Mouse (Mus musculus) mouse trophoblast stem cell (cell line): ENCODE data around the gene 1190002N15Rik.

Experiments
- in situ Hi-C, 2 experiments: fragments of 300-500 bp; cut with MseI, MboI; formaldehyde crosslinking; loops; 2 replicates in 1 of 2; 3 replicates in 1 of 2; pipeline ENCODE4 v1.15.1; 2025

The 1190002N15Rik gene

GRCm38 (mm10) chr9:94529987-94530386, 7.9 kb downstream of the 1190002N15Rik start:
- in situ Hi-C loops = no loop called here

DNA sequence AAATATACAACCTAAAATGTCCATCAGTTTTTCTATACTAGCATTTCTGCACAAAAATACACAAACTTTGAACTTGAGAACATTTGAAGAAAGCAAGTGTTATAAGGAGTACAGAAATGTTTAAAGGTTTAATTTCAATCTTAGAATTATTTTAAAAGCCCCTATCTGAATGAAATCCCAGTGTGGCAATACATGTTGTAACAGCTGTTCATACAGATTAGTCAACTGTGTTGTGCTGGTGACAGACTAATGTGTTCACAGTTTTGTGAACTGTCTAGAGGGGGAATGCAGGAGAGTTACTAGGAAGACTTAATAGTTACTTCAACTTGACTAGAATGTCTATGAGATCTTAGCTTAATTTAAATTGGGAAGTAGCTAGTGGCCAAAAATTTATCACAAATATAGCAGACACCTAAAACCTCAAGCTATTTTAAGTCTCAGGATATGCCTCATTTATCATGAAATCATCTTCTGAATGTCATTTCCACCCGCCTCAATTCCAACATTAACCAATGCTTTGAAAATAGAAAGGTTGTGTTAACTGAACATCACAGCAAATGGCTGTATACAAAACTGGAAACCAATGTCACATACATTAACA, 8.6 kb downstream of the 1190002N15Rik start:
- in situ Hi-C loops = no loop called here

- in situ Hi-C loops = no loop called here
Observed at GRCm38 (mm10) chr9:94526473-94526872, 11.4 kb downstream of the 1190002N15Rik start.

DNA sequence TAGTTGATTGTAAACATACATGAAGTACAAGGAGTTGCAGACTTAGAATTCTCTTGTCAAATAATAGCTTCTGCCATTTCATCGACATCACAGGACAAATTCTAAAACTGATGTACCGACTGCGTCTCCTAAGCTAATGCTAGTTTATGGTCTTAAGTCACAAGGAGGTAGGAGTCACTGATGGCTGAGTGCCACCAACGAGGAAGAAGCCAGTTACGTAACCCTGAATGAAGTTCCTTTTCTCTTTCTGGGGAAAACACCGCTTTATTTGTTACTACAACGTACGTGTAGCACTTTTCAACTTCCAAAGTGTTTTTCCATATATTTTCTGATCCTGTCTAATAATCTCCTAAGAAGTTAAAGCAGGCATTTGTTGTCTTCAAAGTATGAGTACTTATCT, 25.6 kb downstream of the 1190002N15Rik start:
- in situ Hi-C loops = no loop called here

DNA sequence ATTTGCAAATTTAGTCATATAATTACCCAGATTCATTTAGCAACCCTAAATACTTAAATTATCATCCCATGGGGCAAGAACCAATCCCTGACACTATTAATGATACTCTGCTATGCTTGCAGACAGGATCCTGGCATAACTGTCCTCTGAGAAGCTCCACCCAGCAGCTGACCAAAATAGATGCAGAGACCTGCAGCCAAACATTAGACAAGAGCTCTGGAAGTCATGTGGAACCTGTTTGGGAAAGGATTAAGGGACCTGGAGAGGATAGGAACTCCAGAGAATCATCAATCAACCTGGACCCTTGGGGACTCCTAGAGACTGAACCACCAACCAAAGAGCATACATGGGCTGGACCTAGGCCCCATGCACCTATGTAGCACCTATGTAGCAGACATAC, 26.7 kb downstream of the 1190002N15Rik start:
- in situ Hi-C loops = no loop called here

DNA sequence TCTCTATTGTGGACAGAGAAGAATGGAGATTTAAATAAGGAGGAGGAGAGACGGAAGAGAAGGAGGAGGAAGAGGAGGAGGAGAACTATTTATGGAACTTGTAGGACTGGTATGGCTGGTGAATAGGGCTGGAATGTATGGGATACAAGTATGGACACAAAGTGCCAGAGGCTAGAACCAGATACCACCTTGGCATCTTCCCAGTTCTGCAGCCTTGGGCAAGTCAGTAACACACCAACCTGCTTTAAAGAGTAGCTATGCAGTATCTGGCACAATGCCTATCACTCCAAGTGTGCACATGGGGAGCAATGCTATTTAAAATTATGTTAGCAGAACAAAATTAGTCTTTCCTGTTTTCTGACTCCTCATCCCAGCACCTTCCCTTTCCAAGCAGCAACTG, 30.9 kb downstream of the 1190002N15Rik start:
- in situ Hi-C loops = no loop called here

DNA sequence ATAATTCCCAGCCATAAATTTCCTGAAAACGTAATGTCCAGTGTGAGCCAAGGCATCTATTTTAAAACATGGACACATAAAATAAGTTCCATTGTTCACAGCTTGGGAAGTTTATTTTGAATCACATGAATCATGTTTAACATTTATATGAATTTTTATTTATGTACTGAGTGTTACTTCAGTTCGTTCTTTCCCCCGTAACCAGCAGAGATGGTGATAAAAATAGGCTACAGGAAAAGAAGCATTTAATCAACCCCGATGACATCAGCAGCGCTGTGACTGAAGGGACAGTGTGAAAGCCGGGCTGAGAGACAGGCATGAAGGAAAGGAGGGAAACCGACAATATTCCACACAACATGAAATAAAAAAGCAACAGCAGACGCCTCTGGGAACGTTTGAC, 46.4 kb downstream of the 1190002N15Rik start:
- in situ Hi-C loops = no loop called here

- in situ Hi-C loops = no loop called here
Observed at GRCm38 (mm10) chr9:94487976-94488375, 49.9 kb downstream of the 1190002N15Rik start.

DNA sequence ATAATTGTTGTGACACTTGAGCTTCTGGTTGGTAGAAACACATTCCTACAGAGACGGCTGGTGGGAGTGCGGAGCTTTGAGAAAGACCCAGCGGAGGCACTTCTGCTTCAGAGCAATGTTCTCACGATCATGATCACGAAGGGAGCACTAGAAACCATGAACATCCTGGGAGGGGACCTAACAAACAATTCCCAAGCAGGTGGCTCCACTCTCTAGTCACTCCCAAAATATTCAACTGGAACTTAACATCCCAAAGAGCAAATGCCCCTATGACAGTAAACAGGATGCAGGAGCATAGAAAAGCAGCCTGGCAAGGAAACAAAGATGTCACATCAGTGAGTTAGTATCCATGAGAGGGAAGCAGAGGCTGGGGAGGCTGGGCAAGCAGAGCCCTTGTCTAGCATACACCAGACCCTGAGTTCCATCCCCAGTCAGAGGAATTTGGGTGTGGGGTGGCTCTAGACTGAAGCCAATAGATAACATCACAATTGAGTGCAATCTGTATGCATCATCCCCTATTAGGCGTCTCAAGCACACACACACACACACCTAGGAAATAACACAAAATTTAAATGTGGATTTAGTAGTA, 54.5 kb downstream of the 1190002N15Rik start:
- in situ Hi-C loops = no loop called here

GRCm38 (mm10) chr9:94482215-94482975, 55.5 kb downstream of the 1190002N15Rik start:
- in situ Hi-C loops = no loop called here

GRCm38 (mm10) chr9:94481057-94481456, 56.8 kb downstream of the 1190002N15Rik start:
- in situ Hi-C loops = no loop called here

GRCm38 (mm10) chr9:94479382-94479781, 58.5 kb downstream of the 1190002N15Rik start:
- in situ Hi-C loops = no loop called here

DNA sequence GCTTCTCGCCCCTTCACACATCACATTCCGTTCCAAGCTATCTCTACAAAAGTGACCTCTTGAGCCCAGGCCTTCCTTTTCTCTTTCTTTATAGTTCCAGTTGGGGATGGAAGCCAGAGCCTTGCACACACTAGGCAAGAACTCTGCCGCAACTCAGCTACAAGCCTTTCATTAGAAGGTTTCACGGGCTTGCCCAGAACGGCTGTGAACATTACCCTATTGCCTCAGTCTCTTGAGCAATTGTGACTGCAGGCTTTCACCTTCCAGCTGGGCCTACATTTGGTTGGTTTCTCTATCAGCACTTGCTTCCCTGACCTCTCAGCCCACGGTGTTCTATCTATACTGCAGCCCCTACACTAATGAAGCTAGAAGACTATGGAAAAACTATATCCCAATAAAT, 58.9 kb downstream of the 1190002N15Rik start:
- in situ Hi-C loops = no loop called here

- in situ Hi-C loops = no loop called here
Observed at GRCm38 (mm10) chr9:94475973-94476372, 61.9 kb downstream of the 1190002N15Rik start.

GRCm38 (mm10) chr9:94473898-94474297, 64.0 kb downstream of the 1190002N15Rik start:
- in situ Hi-C loops = no loop called here

- in situ Hi-C loops = no loop called here
Observed at GRCm38 (mm10) chr9:94472963-94473582, 64.8 kb downstream of the 1190002N15Rik start.

- in situ Hi-C loops = no loop called here
Observed at GRCm38 (mm10) chr9:94471485-94471884, 66.4 kb downstream of the 1190002N15Rik start.
